Mouse (Mus musculus) lung, postnatal 10 days (tissue): ENCODE measurements around the gene Fam71e1.

Experiments used
- DNase-seq: peaks from one replicate; pipeline ENCODE4 v3.0.0; 2021

Gene Fam71e1

DNA sequence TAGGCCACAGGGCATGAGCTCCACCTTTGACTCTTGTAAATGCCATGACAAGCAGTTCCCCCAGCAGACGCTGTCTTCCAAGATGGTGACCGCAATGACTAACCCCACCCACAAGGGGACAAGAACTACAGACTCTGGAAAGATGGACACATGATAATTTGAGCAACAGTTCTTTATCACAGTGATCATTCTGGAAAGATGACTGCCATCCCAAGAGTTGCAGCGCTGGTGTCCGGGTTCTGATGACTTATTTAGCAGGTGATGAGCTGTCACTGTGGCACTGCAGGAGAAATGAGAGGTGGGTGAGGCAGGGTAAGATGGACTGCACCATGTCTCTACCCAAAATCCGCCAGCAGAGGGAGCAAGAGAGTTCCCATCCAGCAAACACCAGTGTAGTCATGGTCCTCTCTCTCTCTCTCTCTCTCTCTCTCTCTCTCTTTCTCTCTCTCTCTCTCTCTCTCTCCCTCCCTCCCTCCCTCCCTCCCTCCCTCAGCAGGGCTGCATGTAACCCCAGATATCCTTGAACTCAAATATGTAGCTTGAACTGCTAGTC, 5.3 kb downstream of the Fam71e1 start:
- peak; percentile 78 for DNase-seq

DNA sequence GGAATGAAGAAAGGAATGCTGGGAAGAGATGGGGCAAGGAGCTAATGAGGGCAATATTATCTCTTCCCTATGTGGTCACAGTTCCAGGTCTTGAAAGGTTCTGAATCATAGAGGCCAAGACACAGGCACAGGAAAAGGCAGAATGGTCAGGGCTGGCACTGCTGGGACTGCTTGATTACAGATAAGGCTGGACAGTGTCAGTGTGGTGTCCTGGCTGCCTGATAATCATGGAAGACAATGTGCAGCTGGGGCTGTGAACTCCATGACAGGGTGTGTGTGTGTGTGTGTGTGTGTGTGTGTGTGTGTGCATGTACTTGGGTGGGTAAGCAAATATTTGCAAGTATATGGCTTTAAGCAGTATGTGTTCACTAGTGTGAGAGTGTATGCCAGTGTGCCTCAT, 11.1 kb downstream of the Fam71e1 start:
- no peak for DNase-seq

GRCm38 (mm10) chr7:44519240-44519913, 23.0 kb downstream of the Fam71e1 start:
- DNase-seq = no peak

DNA sequence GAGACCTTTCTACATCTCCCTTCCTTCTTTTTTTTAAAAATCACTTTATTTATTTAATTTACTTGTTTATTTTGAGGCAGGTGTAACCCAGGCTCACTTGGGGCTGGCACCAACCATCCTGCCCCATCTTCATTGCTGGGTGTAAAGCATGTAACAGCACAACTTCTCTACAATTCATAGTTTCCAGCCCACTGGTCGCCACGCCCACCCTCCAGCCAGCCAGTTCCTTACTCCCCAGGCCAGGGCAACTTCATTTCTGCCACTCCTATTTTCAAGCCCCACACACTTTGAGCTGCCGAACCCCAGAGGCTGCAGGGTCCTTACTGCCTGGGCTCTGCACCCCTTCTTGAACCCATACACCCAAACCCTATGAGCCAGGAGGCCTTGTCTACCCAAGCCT, 24.6 kb downstream of the Fam71e1 start:
- DNase-seq = no peak

GRCm38 (mm10) chr7:44521710-44522109, 25.3 kb downstream of the Fam71e1 start:
- DNase-seq = peak; percentile 77

- DNase-seq = no peak
These were observed 26.7 kb downstream of the Fam71e1 start for GRCm38 (mm10) chr7:44523056-44523455.

- peak; percentile 45 for DNase-seq
These were observed 28.1 kb downstream of the Fam71e1 start, which contains the start of gene Mybpc2 for GRCm38 (mm10) chr7:44524502-44524901. TSS of gene Mybpc2 (minus strand) at chr7:44524656.

DNA sequence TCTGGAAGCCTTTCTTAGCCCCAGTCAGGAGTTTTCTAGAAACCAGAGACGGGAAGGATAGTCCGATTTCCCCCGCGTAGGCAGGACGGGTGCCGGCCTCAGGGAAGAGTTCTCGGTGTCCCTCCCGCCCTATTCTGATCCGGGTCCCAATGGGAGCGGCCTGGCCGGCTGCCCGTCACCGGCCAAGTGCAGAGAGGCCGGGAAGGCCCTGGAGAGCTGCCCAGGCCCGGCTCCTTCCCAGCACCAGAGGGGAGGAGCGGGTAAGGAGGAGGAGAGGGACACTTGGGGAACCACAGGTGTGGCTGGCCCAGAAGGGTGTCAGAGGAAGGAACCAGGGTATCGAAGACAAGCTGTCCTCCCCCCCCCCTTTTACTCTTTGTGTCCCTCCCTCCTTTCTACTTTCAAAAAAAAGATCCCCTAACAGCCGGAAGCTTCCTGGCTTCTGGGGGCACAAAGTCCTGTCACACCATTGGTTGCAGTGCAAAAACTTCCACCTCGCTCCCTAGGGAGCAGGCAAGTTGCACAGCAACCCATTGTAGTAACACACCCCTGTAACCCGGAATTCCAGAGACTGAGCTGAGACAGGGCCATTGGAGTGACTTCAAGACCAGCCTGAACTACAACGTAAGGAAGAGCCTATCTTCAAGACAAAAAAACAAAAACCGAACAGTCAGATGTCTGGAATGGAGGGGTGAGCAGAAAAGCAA, 28.9 kb downstream of the Fam71e1 start:
- DNase-seq = peak; percentile 90

- no peak for DNase-seq
These were observed 30.2 kb downstream of the Fam71e1 start for GRCm38 (mm10) chr7:44526414-44527154.

DNA sequence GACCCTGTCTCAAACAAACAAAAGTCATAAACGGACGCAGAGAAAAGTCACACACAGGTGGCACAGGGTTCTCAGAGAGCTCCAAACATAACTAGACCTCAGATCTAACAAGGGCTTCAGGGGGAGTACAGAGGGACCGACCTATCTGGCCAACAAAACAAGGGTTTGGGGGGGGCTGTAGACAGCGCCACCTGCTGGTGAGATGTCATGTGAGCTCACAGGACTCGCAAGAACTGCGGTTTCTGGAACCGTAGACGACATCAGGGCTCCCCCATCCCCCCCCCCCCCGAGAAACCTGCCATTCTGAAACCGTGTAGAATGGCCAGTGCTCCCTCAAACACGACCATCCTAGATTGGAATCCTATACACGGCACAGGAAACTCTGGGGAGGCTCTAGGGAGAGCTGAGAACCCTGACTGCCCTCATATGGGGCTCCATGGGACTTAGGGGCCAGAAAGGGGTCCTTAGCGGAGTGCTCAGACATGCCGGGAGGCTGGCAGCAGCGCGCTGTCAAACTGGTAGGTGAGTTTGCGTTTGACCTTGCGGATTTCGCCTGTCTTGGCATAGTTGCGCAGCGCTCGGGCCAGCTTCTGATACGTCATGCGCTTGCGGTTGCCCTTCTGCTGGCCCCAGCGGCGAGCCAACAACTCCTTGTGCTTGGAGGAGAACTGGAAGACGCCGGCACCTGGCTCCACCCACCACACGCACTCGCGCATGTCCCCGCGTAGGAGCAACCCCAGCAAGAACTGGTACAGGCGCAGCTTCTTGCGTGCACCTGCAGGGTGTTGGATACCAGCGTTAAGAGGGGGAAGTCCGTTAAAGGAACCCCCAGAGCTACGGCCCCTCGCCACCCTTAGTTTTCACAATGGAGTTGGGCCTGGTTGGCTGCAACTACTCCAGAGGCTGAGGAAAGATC, 31.4 kb downstream of the Fam71e1 start:
- DNase-seq = peak; percentile 83

- DNase-seq = no peak
These were observed 33.1 kb downstream of the Fam71e1 start for GRCm38 (mm10) chr7:44529518-44529917.

DNA sequence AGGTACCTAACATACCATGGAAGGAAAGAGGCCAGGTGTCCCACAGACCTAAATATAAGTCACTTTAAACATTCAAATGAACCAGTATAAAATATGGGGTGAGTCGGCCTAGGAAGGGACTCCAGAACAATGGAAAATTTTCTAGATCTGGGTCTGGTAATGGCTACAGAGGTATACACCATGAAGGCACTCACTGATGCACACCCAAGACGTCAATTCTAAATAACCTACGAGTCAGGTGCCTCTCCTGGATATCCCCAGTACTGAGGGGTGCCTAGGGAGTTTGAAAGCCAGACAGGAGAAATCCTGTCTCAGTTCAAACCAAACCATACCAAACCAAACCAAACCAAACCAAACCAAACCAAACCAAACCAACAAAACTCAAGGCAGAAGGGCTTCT, 34.1 kb downstream of the Fam71e1 start:
- DNase-seq = no peak

- DNase-seq = no peak
These were observed 34.8 kb downstream of the Fam71e1 start for GRCm38 (mm10) chr7:44531207-44531606.

GRCm38 (mm10) chr7:44531946-44532732, 35.8 kb downstream of the Fam71e1 start, which contains the start of gene Spib:
TSS of gene Spib (minus strand) at chr7:44532071.
- no peak for DNase-seq

DNA sequence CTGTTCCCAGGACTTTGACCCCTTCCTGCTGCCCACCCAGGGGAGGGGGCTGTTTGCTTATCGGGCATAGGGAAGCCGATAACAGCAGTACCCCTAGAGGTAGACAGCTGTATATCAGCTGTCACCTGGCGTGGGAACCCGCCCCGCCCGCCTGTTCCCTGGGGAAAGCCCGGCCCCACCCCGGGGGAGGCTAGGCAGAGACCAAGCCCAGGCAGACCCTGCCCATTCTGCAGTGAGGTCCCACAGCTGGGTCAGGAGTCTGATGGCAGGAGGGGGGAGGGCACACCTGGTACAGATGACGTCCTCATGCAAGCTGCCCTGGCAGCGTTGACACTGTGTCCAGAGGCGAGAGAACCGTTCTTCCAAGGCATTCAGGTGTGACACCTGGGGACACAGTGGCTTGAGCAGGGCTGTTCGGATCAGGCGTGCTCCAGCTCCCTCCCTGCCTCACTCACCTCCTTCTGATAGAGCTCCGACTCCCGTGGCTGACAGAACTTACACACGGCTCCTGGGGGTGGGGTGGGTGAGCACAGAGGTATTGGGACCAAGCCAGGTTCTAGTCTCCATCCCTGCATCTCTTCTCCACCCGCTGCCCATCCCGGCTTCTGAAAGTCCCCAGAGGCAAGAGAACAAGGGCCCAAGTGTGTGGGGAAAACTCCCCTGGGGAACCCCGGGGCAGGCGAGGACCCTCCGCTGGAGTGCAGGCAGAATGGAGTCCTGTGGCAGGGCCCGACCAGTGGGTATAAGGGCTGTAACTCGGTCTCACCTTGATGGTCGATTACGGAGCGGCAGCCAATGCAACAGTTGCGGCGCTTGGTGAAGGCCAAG, 36.8 kb downstream of the Fam71e1 start:
- DNase-seq = no peak

DNA sequence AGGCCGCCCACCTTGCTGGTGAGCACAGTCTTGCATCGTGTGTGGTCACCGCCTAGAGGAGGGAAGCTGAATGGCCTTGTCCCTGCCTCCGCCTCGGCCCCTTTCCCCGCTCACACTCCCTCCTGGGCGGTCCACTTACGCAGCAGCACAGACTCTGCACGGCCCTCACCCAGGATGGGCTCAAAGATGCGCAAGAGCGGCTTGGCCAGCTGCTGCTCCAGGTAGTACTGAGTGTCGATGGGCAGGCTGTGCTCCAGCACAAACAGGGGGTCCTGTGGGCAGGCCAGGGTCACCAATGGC, 37.3 kb downstream of the Fam71e1 start:
- no peak for DNase-seq

- peak; percentile 29 for DNase-seq
These were observed 37.9 kb downstream of the Fam71e1 start for GRCm38 (mm10) chr7:44534242-44534641.

DNA sequence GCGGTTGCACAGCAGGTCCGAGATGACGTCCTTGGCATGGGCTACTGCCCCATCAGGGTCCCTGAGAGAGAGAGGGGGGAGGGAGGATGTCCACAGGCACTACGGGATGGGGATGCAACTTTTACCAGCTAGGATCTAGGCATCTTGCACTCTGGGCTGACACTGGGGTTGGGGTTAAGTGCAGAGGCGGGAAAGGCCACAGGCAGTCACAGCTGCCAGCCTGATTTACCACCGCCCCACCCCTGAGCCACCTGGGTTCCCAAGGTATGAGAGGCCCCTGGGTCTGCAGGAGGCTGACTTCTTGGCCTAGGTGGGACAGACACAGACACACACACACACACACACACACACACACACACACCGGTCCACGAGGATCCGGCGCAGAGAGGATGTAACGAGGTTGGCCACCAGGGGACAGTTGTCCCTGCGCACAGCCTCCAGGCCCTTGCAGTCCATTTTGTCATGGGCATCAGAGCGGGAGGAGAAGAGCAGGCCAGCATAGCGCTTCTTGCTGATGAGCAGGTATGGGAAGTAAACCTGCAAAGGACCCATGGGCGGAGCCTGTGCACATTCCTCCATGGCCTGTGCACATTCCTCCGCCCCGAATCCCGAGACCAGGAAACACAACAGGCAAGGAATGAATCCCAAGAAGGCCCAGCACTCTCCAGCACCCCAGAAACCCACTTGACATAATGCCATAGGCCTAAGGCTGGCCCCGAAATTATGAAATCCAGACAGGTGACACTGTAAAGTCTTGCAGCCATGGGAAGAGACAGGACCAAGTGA, 38.5 kb downstream of the Fam71e1 start:
- DNase-seq = peak; percentile 32

- no peak for DNase-seq
These were observed 39.5 kb downstream of the Fam71e1 start for GRCm38 (mm10) chr7:44535657-44536589.
